Mouse (Mus musculus) midbrain, embryonic 11.5 days (tissue): ENCODE measurements at regions not wholly inside any gene's neighbourhood (a gene's known extent, or its start where the extent isn't known, plus 50 kb on each side); places are given as distances from the start of the nearest gene placed in this dataset.
"Not testable (repeated sequence)": the region's sequence is repeated elsewhere in the genome, so short reads cannot be mapped to it uniquely, and the experiment has no call there.

ENCODE experiments used
- ATAC-seq: fragments of 200-750 bp; cut with Nextera tagmentation; 2 replicates; pipeline ENCODE4 v1.8.0; 2017; ENCODE audit warnings: moderate TSS enrichment, moderate library complexity; ENCODE audit not compliant: low FRiP score
- DNase-seq: peaks from one replicate; pipeline ENCODE4 v3.0.0; 2015; ENCODE audit warnings: low spot score; ENCODE audit errors: missing footprints
- H3K27ac ChIP-seq: fragments of 300-500 bp; sonication (generic); 2 replicates; pipeline ENCODE4 v1.5.1; 2014; ENCODE audit warnings: low read depth, low read length
- H3K27me3 ChIP-seq: fragments of 300-500 bp; sonication (generic); 2 replicates; pipeline ENCODE4 v1.6.1; 2014; ENCODE audit warnings: mild to moderate bottlenecking, low read length, moderate library complexity, mixed read lengths; ENCODE audit not compliant: control insufficient read depth, insufficient read depth
- H3K36me3 ChIP-seq: fragments of 300-500 bp; sonication (generic); 2 replicates; pipeline ENCODE4 v1.6.1; 2014; ENCODE audit warnings: mild to moderate bottlenecking, low read length, moderate library complexity, mixed read lengths; ENCODE audit not compliant: control insufficient read depth, insufficient read depth
- H3K4me1 ChIP-seq: fragments of 300-500 bp; sonication (generic); 2 replicates; pipeline ENCODE4 v1.6.1; 2014; ENCODE audit warnings: low read length; ENCODE audit not compliant: control insufficient read depth, insufficient read depth
- H3K4me2 ChIP-seq: fragments of 300-500 bp; sonication (generic); 2 replicates; pipeline ENCODE4 v1.6.1; 2014; ENCODE audit warnings: mild to moderate bottlenecking, moderate library complexity
- H3K4me3 ChIP-seq: fragments of 300-500 bp; sonication (generic); 2 replicates; pipeline ENCODE4 v1.5.1; 2014; ENCODE audit warnings: low read depth, low read length
- H3K9ac ChIP-seq: fragments of 300-500 bp; sonication (generic); 2 replicates; pipeline ENCODE4 v1.6.1; 2014; ENCODE audit warnings: low read length
- H3K9me3 ChIP-seq: fragments of 300-500 bp; sonication (generic); 2 replicates; pipeline ENCODE4 v1.6.1; 2016; ENCODE audit warnings: low read length; ENCODE audit not compliant: control insufficient read depth
- WGBS: fragments of 180-500 bp; shearing (Covaris S2); extraction: QIAGEN DNeasy Blood & Tissue Kit; methylation state at CpG from one replicate; pipeline ENCODE4 v1.1.7; 2014; 5-methylcytosine and 5-hydroxymethylcytosine counted together

- WGBS: 83% methylated on average over 2 of the region's 2 CpGs
- no peak overlapping the region for H3K27ac ChIP-seq
- no peak overlapping the region for H3K4me3 ChIP-seq
These were observed 488.5 kb downstream of the Tns1 start for GRCm38 (mm10) chr1:73635709-73636108.

DNA sequence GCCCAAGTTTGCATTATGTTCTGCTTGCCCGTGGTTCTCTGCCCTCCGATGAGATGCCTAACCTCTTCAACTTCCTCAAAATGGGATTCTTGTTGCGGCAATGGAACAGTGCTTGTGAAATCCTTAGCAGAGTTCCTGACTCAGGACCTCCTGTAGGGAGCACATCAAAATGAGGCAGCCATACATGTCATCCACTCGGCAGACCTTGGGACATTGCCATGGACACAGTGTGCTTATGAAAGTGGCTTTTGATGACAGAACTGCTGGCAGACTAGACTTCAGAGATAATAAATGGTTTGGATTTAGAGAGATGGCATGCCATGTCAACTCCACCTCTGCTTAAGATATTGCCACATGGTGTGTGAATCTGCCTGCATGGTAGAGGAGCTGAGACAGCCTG is 489.4 kb downstream of the Tns1 start:
- DNase-seq (no peak), ATAC-seq (no peak)
- Histone ChIP-seq H3K27me3 (no peaks in the 10 kb centered on the region), H3K4me2 (no peak overlapping the region), H3K36me3 (no peaks in the 10 kb centered on the region), H3K9ac (no peak overlapping the region), H3K9me3 (no peaks in the 10 kb centered on the region), H3K27ac (no peak overlapping the region), H3K4me3 (no peak overlapping the region), H3K4me1 (peaks cover 4% of the 10 kb centered on the region; the same call in 1 of the 2 replicates)
- WGBS: 90% methylated on average over 4 of the region's 4 CpGs

More at GRCm38 (mm10) chr1:73635709-73636108, 488.5 kb downstream of the Tns1 start:
- no peaks in the 10 kb centered on the region for H3K36me3 ChIP-seq
- DNase-seq (no peak), ATAC-seq (no peak)
- H3K27me3 ChIP-seq: no peaks in the 10 kb centered on the region
- H3K9ac ChIP-seq: no peak overlapping the region
- no peaks in the 10 kb centered on the region for H3K9me3 ChIP-seq
- H3K4me1 ChIP-seq: peaks cover 10% of the 10 kb centered on the region; the same call in 1 of the 2 replicates
- H3K4me2 ChIP-seq: no peak overlapping the region

DNA sequence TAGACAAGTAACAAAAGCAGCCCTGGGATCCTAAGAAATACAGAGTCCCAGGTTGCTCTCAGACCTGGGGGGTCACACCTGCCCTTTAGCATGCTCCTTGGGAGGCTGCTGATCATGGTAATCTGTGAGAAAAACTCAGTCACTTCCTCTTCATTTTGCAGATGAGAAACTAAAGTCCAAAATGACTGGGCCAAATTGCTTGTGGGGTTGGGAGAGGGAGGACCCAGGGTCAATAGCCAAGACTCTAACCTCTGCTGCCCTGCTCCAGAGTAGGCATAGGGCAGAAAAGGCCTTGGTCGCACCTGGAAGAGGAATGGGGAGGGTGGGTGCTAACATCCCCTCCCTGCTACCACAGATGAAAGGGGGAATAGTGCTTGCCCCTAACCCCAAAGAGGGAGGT is 491.2 kb downstream of the Tns1 start:
- Histone ChIP-seq H3K27me3 (no peaks in the 10 kb centered on the region), H3K36me3 (no peaks in the 10 kb centered on the region), H3K4me1 (no peaks in the 10 kb centered on the region), H3K27ac (no peak overlapping the region), H3K4me2 (no peak overlapping the region), H3K4me3 (no peak overlapping the region), H3K9ac (no peak overlapping the region), H3K9me3 (no peaks in the 10 kb centered on the region)
- WGBS: 79% methylated on average over 1 of the region's 1 CpGs
- ATAC-seq (no peak), DNase-seq (peak; percentile 45)

- WGBS: 44% methylated on average over 1 of the region's 1 CpGs
- ATAC-seq: no peak
These were observed 493.9 kb downstream of the Tns1 start for GRCm38 (mm10) chr1:73630363-73630762.

DNA sequence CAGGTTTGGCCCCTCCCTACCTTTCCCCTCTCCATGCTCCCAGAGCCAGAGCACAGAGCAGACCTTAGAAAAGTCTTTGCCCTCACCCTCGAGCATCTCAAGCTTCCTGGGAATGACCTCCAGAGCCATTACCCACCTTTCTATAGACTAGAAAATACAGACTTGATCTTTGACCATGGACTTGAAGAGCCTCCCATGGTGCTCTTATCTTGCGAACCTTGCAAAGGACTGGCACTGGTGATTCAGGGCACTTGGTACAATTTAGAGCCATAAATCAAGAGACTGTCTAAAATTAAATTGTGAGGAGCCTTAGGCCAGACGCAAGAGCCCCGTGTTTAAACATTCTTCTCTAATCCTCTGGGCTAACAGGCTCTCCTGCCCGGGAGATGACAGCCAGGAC is 498.9 kb downstream of the Tns1 start:
- no peak overlapping the region for H3K4me3 ChIP-seq
- no peaks in the 10 kb centered on the region for H3K4me1 ChIP-seq
- H3K27ac ChIP-seq: no peak overlapping the region
- DNase-seq (no peak), ATAC-seq (no peak)
- no peak overlapping the region for H3K9ac ChIP-seq
- H3K4me2 ChIP-seq: no peak overlapping the region
- H3K27me3 ChIP-seq: no peaks in the 10 kb centered on the region
- 82% methylated on average over 5 of the region's 5 CpGs for WGBS
- H3K36me3 ChIP-seq: no peaks in the 10 kb centered on the region
- H3K9me3 ChIP-seq: no peaks in the 10 kb centered on the region

More at GRCm38 (mm10) chr1:73630363-73630762, 493.9 kb downstream of the Tns1 start:
- H3K4me2 ChIP-seq: no peak overlapping the region
- H3K9me3 ChIP-seq: no peaks in the 10 kb centered on the region
- no peak overlapping the region for H3K4me3 ChIP-seq
- DNase-seq: no peak
- no peak overlapping the region for H3K9ac ChIP-seq
- H3K4me1 ChIP-seq: no peaks in the 10 kb centered on the region
- no peaks in the 10 kb centered on the region for H3K27me3 ChIP-seq
- no peaks in the 10 kb centered on the region for H3K36me3 ChIP-seq
- H3K27ac ChIP-seq: no peak overlapping the region

DNA sequence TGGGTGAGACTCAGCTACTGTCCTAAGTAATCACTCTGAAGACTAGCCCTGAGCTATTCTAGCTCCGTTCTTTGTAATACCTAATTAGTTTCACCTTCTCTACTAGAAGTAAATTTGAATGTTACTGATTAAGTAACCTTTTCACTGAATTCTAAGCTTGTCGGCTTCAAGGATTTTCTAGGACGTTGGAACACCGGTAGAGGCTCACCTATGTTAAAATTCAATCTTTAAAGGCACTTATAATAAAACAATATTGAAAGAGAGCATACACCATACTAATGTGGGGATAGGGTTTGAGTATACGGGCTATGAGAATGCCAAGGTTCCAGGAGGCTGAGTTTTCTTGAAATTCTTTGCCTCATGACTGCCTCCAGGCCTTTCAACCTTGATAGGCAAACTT is 503.1 kb downstream of the Tns1 start:
- H3K27me3 ChIP-seq, H3K4me1 ChIP-seq, H3K4me2 ChIP-seq, H3K36me3 ChIP-seq, H3K9ac ChIP-seq, DNase-seq, H3K27ac ChIP-seq, ATAC-seq, H3K4me3 ChIP-seq, H3K9me3 ChIP-seq: not testable (repeated sequence)
- WGBS: 87% methylated on average over 5 of the region's 5 CpGs

GRCm38 (mm10) chr1:73618551-73619170 is 505.6 kb downstream of the Tns1 start:
- H3K36me3 ChIP-seq: no peaks in the 10 kb centered on the region
- no peak overlapping the region for H3K27ac ChIP-seq
- WGBS: 47% methylated on average over 4 of the region's 4 CpGs
- no peaks in the 10 kb centered on the region for H3K27me3 ChIP-seq
- no peak overlapping the region for H3K4me3 ChIP-seq
- no peak overlapping the region for H3K9ac ChIP-seq
- H3K4me1 ChIP-seq: no peaks in the 10 kb centered on the region
- DNase-seq: peak; percentile 87
- no peak for ATAC-seq
- no peak overlapping the region for H3K4me2 ChIP-seq
- no peaks in the 10 kb centered on the region for H3K9me3 ChIP-seq

- no peaks in the 10 kb centered on the region for H3K27me3 ChIP-seq
- H3K4me2 ChIP-seq: no peak overlapping the region
- DNase-seq (no peak), ATAC-seq (no peak)
- H3K36me3 ChIP-seq: no peaks in the 10 kb centered on the region
- H3K9me3 ChIP-seq: no peaks in the 10 kb centered on the region
- H3K4me3 ChIP-seq: no peak overlapping the region
- H3K9ac ChIP-seq: no peak overlapping the region
- no peak overlapping the region for H3K27ac ChIP-seq
- H3K4me1 ChIP-seq: no peaks in the 10 kb centered on the region
- 84% methylated on average over 9 of the region's 9 CpGs for WGBS
These were observed 530.4 kb downstream of the Tns1 start for GRCm38 (mm10) chr1:73593653-73594385.

DNA sequence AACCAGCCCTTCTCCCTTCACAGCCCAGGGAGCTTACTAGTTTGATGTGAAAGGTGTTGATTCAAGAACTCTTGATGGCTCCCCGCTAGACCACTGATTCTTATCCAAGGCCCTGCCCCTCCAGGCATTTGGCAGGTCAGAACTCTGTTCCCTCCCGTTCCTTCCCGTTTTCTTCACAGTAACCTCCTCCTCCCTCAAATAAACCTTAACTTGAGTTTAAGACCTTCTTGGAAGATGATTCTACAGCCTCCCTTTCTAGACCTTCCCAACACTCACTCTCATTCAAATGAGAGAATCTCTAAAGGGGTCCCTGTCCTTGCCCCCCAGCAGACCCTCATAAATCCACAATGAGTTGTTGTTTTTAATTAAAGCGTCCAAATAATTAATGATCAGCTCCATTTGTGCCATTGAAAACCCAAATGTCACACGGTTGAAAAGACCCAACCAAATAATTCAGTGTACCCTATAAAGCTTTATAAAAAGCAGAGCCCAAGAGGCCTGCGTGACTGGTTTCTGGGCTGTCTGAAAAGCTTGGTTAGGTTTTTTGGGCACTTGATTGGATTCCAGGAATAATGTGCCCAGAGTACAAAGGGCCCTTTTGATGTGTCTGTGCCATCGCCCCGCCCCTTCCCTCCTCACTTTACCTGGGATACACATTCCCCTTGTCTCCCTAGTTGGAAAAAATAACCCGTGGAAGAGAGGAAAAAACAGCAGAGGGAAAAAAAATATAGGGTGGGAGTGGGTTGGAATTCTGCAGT is 532.7 kb downstream of the Tns1 start:
- H3K4me3 ChIP-seq: no peak overlapping the region
- no peaks in the 10 kb centered on the region for H3K36me3 ChIP-seq
- H3K4me2 ChIP-seq: no peak overlapping the region
- 74% methylated on average over 9 of the region's 9 CpGs for WGBS
- no peak overlapping the region for H3K9ac ChIP-seq
- no peaks in the 10 kb centered on the region for H3K27me3 ChIP-seq
- ATAC-seq: no peak
- H3K9me3 ChIP-seq: no peaks in the 10 kb centered on the region
- no peak for DNase-seq
- no peak overlapping the region for H3K27ac ChIP-seq
- H3K4me1 ChIP-seq: no peaks in the 10 kb centered on the region
